Mouse (Mus musculus) cerebellum, adult 11-12 months (tissue): ENCODE measurements around the gene Tmem200b.

Experiments used
- DNase-seq: peaks from one replicate; pipeline ENCODE4 v3.0.0; 2022

The Tmem200b gene

GRCm38 (mm10) chr4:131921461-131922346, at the start of gene Tmem200b:
Tmem200b (plus strand) TSS chr4:131921771.
- DNase-seq, result no peak

GRCm38 (mm10) chr4:131872672-131873292, 48.8 kb upstream of the Tmem200b start:
- DNase-seq, result peak; percentile 25

- peak; percentile 95 for DNase-seq
Observed at GRCm38 (mm10) chr4:131873293-131874168, 48.0 kb upstream of the Tmem200b start, which contains the start of gene Srsf4. Srsf4 (plus strand) TSS chr4:131873617.

GRCm38 (mm10) chr4:131874169-131874536, 47.4 kb upstream of the Tmem200b start:
- no peak for DNase-seq

GRCm38 (mm10) chr4:131874567-131874966, 47.0 kb upstream of the Tmem200b start:
- no peak for DNase-seq

- DNase-seq, result no peak
Observed at GRCm38 (mm10) chr4:131875242-131875641, 46.3 kb upstream of the Tmem200b start.

- DNase-seq, result no peak
Observed at GRCm38 (mm10) chr4:131876836-131877235, 44.7 kb upstream of the Tmem200b start.

- no peak for DNase-seq
Observed at GRCm38 (mm10) chr4:131879692-131880091, 41.9 kb upstream of the Tmem200b start.

- DNase-seq, result no peak
Observed at GRCm38 (mm10) chr4:131881306-131881705, 40.3 kb upstream of the Tmem200b start.

GRCm38 (mm10) chr4:131883571-131883970, 38.0 kb upstream of the Tmem200b start:
- no peak for DNase-seq

- DNase-seq, result no peak
Observed at GRCm38 (mm10) chr4:131885376-131885775, 36.2 kb upstream of the Tmem200b start.

- no peak for DNase-seq
Observed at GRCm38 (mm10) chr4:131888564-131888963, 33.0 kb upstream of the Tmem200b start.

- DNase-seq, result no peak
Observed at GRCm38 (mm10) chr4:131890692-131891091, 30.9 kb upstream of the Tmem200b start.

GRCm38 (mm10) chr4:131897109-131897508, 24.5 kb upstream of the Tmem200b start:
- DNase-seq, result no peak

GRCm38 (mm10) chr4:131897787-131898186, 23.8 kb upstream of the Tmem200b start:
- DNase-seq, result no peak

- DNase-seq, result no peak
Observed at GRCm38 (mm10) chr4:131898503-131899179, 22.9 kb upstream of the Tmem200b start.

- DNase-seq, result no peak
Observed at GRCm38 (mm10) chr4:131899180-131899554, 22.4 kb upstream of the Tmem200b start.

- no peak for DNase-seq
Observed at GRCm38 (mm10) chr4:131901090-131901489, 20.5 kb upstream of the Tmem200b start.

- DNase-seq, result no peak
Observed at GRCm38 (mm10) chr4:131904478-131904877, 17.1 kb upstream of the Tmem200b start.

- DNase-seq, result no peak
Observed at GRCm38 (mm10) chr4:131906423-131906822, 15.1 kb upstream of the Tmem200b start.

- DNase-seq, result no peak
Observed at GRCm38 (mm10) chr4:131907912-131908311, 13.7 kb upstream of the Tmem200b start.

GRCm38 (mm10) chr4:131910237-131910994, 11.2 kb upstream of the Tmem200b start:
- no peak for DNase-seq
